Mouse (Mus musculus): ENCODE data around the gene Ppl.

DNA sequence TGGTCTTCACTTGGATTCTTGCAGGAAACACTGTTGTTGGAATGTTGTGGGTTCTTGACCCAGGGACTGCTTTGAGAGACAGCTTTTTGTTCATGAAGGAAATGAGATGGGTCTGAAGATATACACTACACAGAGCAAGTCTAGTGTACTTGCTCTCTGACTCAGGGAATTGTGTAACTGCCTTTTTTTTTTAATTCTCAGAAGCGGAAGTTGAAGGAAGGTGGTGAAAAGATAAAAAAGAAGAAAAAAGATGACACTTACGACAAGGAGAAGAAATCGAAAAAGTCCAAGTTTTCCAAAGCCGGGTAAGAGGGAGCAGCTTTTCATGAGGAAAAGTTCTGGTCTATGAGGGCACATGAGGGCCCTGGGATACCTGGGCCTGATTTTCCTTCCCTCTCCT is 68.7 kb downstream of the Ppl start:
- TF ChIP-seq CTCF (IDR thresholded peaks at IDR 0.05; ENCODE audit: borderline replicate concordance, control insufficient read depth, extremely low read depth, insufficient read depth, low read length, poor library complexity) = no peak
- no peak for TF ChIP-seq POLR2A (IDR thresholded peaks at IDR 0.05; ENCODE audit: control insufficient read depth, extremely low read depth, insufficient read depth, low read length, poor library complexity)

All from thymus, adult 2 months (tissue).